Mouse (Mus musculus) left cerebral cortex, adult 2 months (tissue): ENCODE data around the gene Stk17b. TPM values are rescaled to one million over a fixed set of nuclear protein-coding genes. Genes with fewer than 3 reads are reported as not detected.
"Not testable (repeated sequence)": the region's sequence is repeated elsewhere in the genome, so short reads cannot be mapped to it uniquely, and the experiment has no call there.

Source experiments
- DNase-seq, 2 experiments: peaks; one replicate each; pipeline ENCODE4 v3.0.0; 2021 to 2022; ENCODE audit warnings: low spot score in 2 of 2, mixed read lengths in 1 of 2; ENCODE audit errors: extremely low spot score in 1 of 2
- H3K27ac ChIP-seq: fragments of 200-600 bp; 2 replicates; pipeline ENCODE4 v1.8.1; 2022
- H3K4me3 ChIP-seq: fragments of 200-600 bp; 2 replicates; pipeline ENCODE4 v1.8.1; 2022
- CTCF ChIP-seq: fragments of 200-600 bp; IDR thresholded peaks from 2 replicates; pipeline ENCODE4 v1.8.1; 2022; ENCODE audit warnings: antibody characterized with exemption, mild to moderate bottlenecking, moderate library complexity
- intact Hi-C: fragments of 180-260 bp; cut with DNase I; formaldehyde crosslinking; loops from one replicate; pipeline ENCODE4 v1.15.1; 2025
- total RNA-seq, 2 experiments: library from RNA; stranded (reverse); gene quantifications; 2 replicates each; pipeline ENCODE4 v1.2.3; 2021

The Stk17b gene
- total RNA-seq, 2 experiments from 2014 or later = 5.3 to 7.6 TPM

- TF ChIP-seq CTCF = no peak
- Histone ChIP-seq H3K27ac (no peak overlapping the region), H3K4me3 (no peak overlapping the region)
- intact Hi-C loops = no loop called here
- DNase-seq = no peak
Measured at GRCm38 (mm10) chr1:53748571-53748970, 36.5 kb downstream of the Stk17b start.

- no peak for DNase-seq
- no peak for TF ChIP-seq CTCF
- Histone ChIP-seq H3K4me3 (no peak overlapping the region), H3K27ac (no peak overlapping the region)
- intact Hi-C loops = no loop called here
Measured at GRCm38 (mm10) chr1:53746001-53746400, 39.0 kb downstream of the Stk17b start.

GRCm38 (mm10) chr1:53741742-53742458 is 43.1 kb downstream of the Stk17b start:
- TF ChIP-seq CTCF = no peak
- DNase-seq = no peak
- H3K4me3 ChIP-seq = no peak overlapping the region
- intact Hi-C loops = no loop called here
- H3K27ac ChIP-seq = no peak overlapping the region

- intact Hi-C loops = no loop called here
- TF ChIP-seq CTCF = no peak
- H3K27ac ChIP-seq = no peak overlapping the region
- DNase-seq = no peak
- no peak overlapping the region for H3K4me3 ChIP-seq
Measured at GRCm38 (mm10) chr1:53740777-53741336, 44.2 kb downstream of the Stk17b start.

- intact Hi-C loops, H3K4me3 ChIP-seq, DNase-seq, H3K27ac ChIP-seq: not testable (repeated sequence)
Measured at GRCm38 (mm10) chr1:53740077-53740776, 44.8 kb downstream of the Stk17b start.

- Histone ChIP-seq H3K27ac (no peak overlapping the region), H3K4me3 (no peak overlapping the region)
- intact Hi-C loops = no loop called here
- DNase-seq = no peak
- TF ChIP-seq CTCF = no peak
Measured at GRCm38 (mm10) chr1:53736583-53736982, 48.4 kb downstream of the Stk17b start.

- intact Hi-C loops = no loop called here
- Histone ChIP-seq H3K27ac (no peak overlapping the region), H3K4me3 (no peak overlapping the region)
- TF ChIP-seq CTCF = no peak
- no peak for DNase-seq
Measured at GRCm38 (mm10) chr1:53728489-53729225, 56.4 kb downstream of the Stk17b start.

- no peak overlapping the region for H3K4me3 ChIP-seq
- no peak overlapping the region for H3K27ac ChIP-seq
- TF ChIP-seq CTCF = no peak
- DNase-seq = no peak
- intact Hi-C loops = no loop called here
Measured at GRCm38 (mm10) chr1:53726883-53727282, 58.1 kb downstream of the Stk17b start.

GRCm38 (mm10) chr1:53721353-53721752 is 63.7 kb downstream of the Stk17b start:
- no peak overlapping the region for H3K4me3 ChIP-seq
- intact Hi-C loops = no loop called here
- DNase-seq = no peak
- TF ChIP-seq CTCF = no peak
- no peak overlapping the region for H3K27ac ChIP-seq

GRCm38 (mm10) chr1:53720601-53721351 is 64.2 kb downstream of the Stk17b start:
- no peak for DNase-seq
- no peak overlapping the region for H3K27ac ChIP-seq
- no peak for TF ChIP-seq CTCF
- intact Hi-C loops = no loop called here
- H3K4me3 ChIP-seq = no peak overlapping the region

- TF ChIP-seq CTCF = no peak
- no peak overlapping the region for H3K27ac ChIP-seq
- intact Hi-C loops = loop anchor here (2.0 to 5.0 kb wide), 2 partner anchors 175 to 616 kb away; no protein-coding TSS in a partner anchor
- H3K4me3 ChIP-seq = no peak overlapping the region
- no peak for DNase-seq
Measured at GRCm38 (mm10) chr1:53715966-53716515, 69.0 kb downstream of the Stk17b start.
